Mouse (Mus musculus) A20 (cell line): ENCODE results near the gene Stk38.

Source experiments
- DNase-seq: peaks from one replicate; pipeline ENCODE4 v3.0.0-alpha.2; 2011; ENCODE audit warnings: low read depth, low spot score

Stk38 gene

GRCm38 (mm10) chr17:28954416-28954815, 53.4 kb downstream of the Stk38 start:
- DNase-seq, result peak; percentile 61

GRCm38 (mm10) chr17:28953251-28953650, 54.5 kb downstream of the Stk38 start:
- DNase-seq, result peak; percentile 57

- DNase-seq, result peak; percentile 97
These were observed 55.7 kb downstream of the Stk38 start, which contains the start of gene Kctd20 for GRCm38 (mm10) chr17:28951831-28952799. TSS of gene Kctd20 (plus strand) at chr17:28951950.

- DNase-seq, result peak; percentile 54
These were observed 57.0 kb downstream of the Stk38 start for GRCm38 (mm10) chr17:28950751-28951150.

GRCm38 (mm10) chr17:28948661-28949060, 59.1 kb downstream of the Stk38 start:
- no peak for DNase-seq

- DNase-seq, result no peak
These were observed 60.5 kb downstream of the Stk38 start for GRCm38 (mm10) chr17:28947011-28947939.

GRCm38 (mm10) chr17:28944481-28944880, 63.3 kb downstream of the Stk38 start:
- no peak for DNase-seq

- DNase-seq, result no peak
These were observed 64.1 kb downstream of the Stk38 start, which contains the start of gene Pxt1 for GRCm38 (mm10) chr17:28943740-28944139. TSS of gene Pxt1 (minus strand) at chr17:28943840.

- DNase-seq, result peak; percentile 98
These were observed 65.7 kb downstream of the Stk38 start for GRCm38 (mm10) chr17:28942101-28942500.

- peak; percentile 90 for DNase-seq
These were observed 66.8 kb downstream of the Stk38 start for GRCm38 (mm10) chr17:28940776-28941555.

- peak; percentile 79 for DNase-seq
These were observed 71.0 kb downstream of the Stk38 start for GRCm38 (mm10) chr17:28936622-28937345.

- no peak for DNase-seq
These were observed 71.7 kb downstream of the Stk38 start for GRCm38 (mm10) chr17:28936133-28936532.

- no peak for DNase-seq
These were observed 73.5 kb downstream of the Stk38 start for GRCm38 (mm10) chr17:28934120-28934916.

GRCm38 (mm10) chr17:28932274-28932673, 75.5 kb downstream of the Stk38 start:
- no peak for DNase-seq

- no peak for DNase-seq
These were observed 76.2 kb downstream of the Stk38 start for GRCm38 (mm10) chr17:28931436-28932211.

- no peak for DNase-seq
These were observed 77.3 kb downstream of the Stk38 start for GRCm38 (mm10) chr17:28930392-28931074.

- DNase-seq, result no peak
These were observed 78.4 kb downstream of the Stk38 start for GRCm38 (mm10) chr17:28929369-28929768.

- DNase-seq, result no peak
These were observed 79.8 kb downstream of the Stk38 start for GRCm38 (mm10) chr17:28928004-28928403.
